Mouse (Mus musculus) limb, embryonic 11.5 days (tissue): Measurements from ENCODE around the gene Dnph1. TPM values are rescaled to one million over a fixed set of nuclear protein-coding genes. Genes with fewer than 3 reads are reported as not detected.
A peak's percentile ranks its signal among the peaks of the same experiment; 100 is the strongest.

Experiments
- ATAC-seq: fragments of 200-750 bp; cut with Nextera tagmentation; 2 replicates; pipeline ENCODE4 v1.8.0; 2017; ENCODE audit warnings: low read depth; ENCODE audit not compliant: insufficient number of reproducible peaks, low FRiP score, low TSS enrichment
- DNase-seq: peaks from one replicate; pipeline ENCODE4 v3.0.0-alpha.2; 2015; ENCODE audit warnings: low spot score
- H3K27ac ChIP-seq: fragments of 300-500 bp; sonication (generic); replicated peaks from 2 replicates; pipeline ENCODE4 v1.5.1; 2014; ENCODE audit warnings: low read depth, mild to moderate bottlenecking, low read length
- H3K27me3 ChIP-seq: fragments of 300-500 bp; sonication (generic); 2 replicates; pipeline ENCODE4 v1.6.1; 2014; ENCODE audit warnings: mild to moderate bottlenecking, low read length, mixed read lengths; ENCODE audit not compliant: control insufficient read depth, insufficient read depth
- H3K36me3 ChIP-seq: fragments of 300-500 bp; sonication (generic); 2 replicates; pipeline ENCODE4 v1.6.1; 2014; ENCODE audit warnings: mild to moderate bottlenecking, low read length, moderate library complexity, mixed read lengths; ENCODE audit not compliant: control insufficient read depth, insufficient read depth
- H3K4me1 ChIP-seq: fragments of 300-500 bp; sonication (generic); 2 replicates; pipeline ENCODE4 v1.6.1; 2014; ENCODE audit warnings: low read length, mixed read lengths; ENCODE audit not compliant: control insufficient read depth, insufficient read depth
- H3K4me2 ChIP-seq: fragments of 300-500 bp; sonication (generic); 2 replicates; pipeline ENCODE4 v1.6.1; 2014; ENCODE audit warnings: low read depth, mild to moderate bottlenecking, moderate library complexity; ENCODE audit not compliant: severe bottlenecking
- H3K4me3 ChIP-seq: fragments of 300-500 bp; sonication (generic); 2 replicates; pipeline ENCODE4 v1.5.1; 2014; ENCODE audit warnings: low read depth, low read length
- H3K9ac ChIP-seq: fragments of 300-500 bp; sonication (generic); 2 replicates; pipeline ENCODE4 v1.6.1; 2014; ENCODE audit warnings: mild to moderate bottlenecking, low read length
- H3K9me3 ChIP-seq: fragments of 300-500 bp; sonication (generic); 2 replicates; pipeline ENCODE4 v1.6.1; 2016; ENCODE audit warnings: low read length; ENCODE audit not compliant: control insufficient read depth
- WGBS: fragments of 180-500 bp; shearing (Covaris S2); extraction: QIAGEN DNeasy Blood & Tissue Kit; methylation state at CpG from one replicate; pipeline ENCODE4 v1.1.7; 2014; 5-methylcytosine and 5-hydroxymethylcytosine counted together
- polyA plus RNA-seq: library from polyadenylated mRNA; unstranded; fragments of >200 nt; fragmentation: Nextera tagmentation; extraction: Ambion mirVana; gene quantifications from 2 replicates; pipeline ENCODE4 v1.2.1, GENCODE M21; 2014

Dnph1 gene
- polyA plus RNA-seq, 1 experiment from 2014 or later = 59.7 TPM

DNA sequence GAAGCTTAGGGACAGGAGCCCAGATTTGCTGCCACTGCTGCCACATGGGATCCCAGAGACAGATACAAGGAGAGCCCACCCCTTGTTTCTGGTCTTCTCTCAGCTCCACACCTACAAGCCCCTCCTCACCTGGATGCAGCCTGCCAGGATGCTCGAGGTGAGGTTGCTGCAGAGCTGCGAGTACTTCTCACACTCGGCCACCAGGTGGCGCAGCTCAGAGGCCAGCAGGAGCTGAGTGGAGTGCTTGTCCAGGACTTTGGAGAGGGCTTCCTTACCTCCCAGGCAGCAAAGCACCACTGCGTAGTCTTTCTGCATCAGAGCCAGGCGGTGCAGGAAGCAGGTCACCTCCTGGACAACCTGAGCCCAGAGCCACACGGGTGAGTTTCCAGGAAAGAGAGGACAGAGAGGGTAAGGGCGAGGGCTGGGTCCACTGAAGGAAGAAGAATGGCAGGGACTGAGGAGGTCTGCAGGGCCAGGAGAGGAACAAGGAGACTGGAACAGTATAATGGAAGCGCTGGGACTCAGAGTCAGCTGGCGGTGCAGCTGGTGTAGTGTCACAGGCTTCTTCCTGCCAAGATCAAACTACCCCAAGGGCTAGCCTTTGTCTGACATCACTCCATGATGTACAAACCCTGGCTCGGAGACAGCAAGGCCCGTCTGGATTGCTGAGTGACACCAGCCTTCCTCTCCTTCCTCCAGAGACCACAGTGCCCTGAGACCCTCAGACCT lies 29.2 kb downstream of the Dnph1 start:
- Histone ChIP-seq H3K4me3 (0 out of 2 replicates have a peak overlapping the region, but pooled peaks have one; percentile 5), H3K4me2 (peak overlapping the region; percentile 3; the same call in 1 of the 2 replicates), H3K27me3 (peaks cover 6% of the 10 kb centered on the region; the same call in 1 of the 2 replicates), H3K27ac (no peak overlapping the region), H3K36me3 (no peaks in the 10 kb centered on the region), H3K9me3 (no peaks in the 10 kb centered on the region), H3K4me1 (no peaks in the 10 kb centered on the region), H3K9ac (no peak overlapping the region)
- 41% methylated on average over 12 of the region's 12 CpGs for WGBS
- ATAC-seq = no peak; the same call in 1 of the 2 replicates
- peak; percentile 91 for DNase-seq

GRCm38 (mm10) chr17:46543661-46544060 lies 47.1 kb downstream of the Dnph1 start:
- ATAC-seq (no peak), DNase-seq (no peak)
- Histone ChIP-seq H3K4me2 (no peak overlapping the region), H3K9me3 (no peaks in the 10 kb centered on the region), H3K27me3 (no peaks in the 10 kb centered on the region), H3K9ac (0 out of 2 replicates have a peak overlapping the region, but pooled peaks have one; percentile 7), H3K27ac (no peak overlapping the region), H3K36me3 (peaks cover 4% of the 10 kb centered on the region), H3K4me3 (no peak overlapping the region), H3K4me1 (peaks cover 20% of the 10 kb centered on the region)
- 92% methylated on average over 12 of the region's 12 CpGs for WGBS

DNA sequence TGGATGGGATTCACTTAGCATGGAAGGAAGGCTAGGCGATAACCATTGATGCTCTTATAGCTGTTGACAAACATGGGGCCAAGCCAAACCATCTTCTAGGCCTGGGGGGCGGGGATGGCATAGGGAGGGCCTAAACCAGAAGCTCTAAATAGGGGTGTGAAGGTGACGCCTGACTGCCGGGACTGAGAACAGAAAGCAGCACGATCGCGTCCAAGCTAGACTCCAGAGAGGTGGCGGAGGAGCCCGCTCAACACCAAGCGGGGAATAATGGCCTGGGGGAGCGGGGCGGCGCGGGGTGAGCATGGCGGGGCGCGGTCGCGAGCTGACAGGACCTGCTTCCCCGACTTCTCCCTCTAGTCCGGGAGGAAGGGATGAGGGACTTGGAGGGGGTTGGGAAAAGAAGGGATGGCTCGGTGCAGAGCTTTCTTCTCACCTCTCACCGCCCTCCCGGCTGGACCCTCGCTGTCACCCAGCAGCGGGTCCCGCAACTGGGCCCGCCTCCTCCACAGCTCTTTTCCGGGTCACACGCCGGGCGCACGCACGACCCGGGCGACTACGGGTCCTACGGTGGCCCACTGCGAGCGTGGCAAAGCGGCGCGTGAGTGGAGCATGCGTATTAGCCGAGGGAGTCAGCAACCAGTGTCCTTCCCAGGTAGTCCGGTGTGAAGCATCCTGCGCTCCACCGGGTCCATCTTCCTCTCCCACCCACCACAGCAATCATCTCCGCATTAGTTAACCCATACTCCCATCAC lies 49.5 kb downstream of the Dnph1 start, which contains the start of gene Cul9:
Gene Cul9 (minus strand): TSS at position 576 of the 752 bp plus-strand sequence.
- no peaks in the 10 kb centered on the region for H3K9me3 ChIP-seq
- H3K27me3 ChIP-seq = no peaks in the 10 kb centered on the region
- peaks cover 14% of the 10 kb centered on the region for H3K36me3 ChIP-seq
- ATAC-seq (no peak; the same call in 1 of the 2 replicates), DNase-seq (peak; percentile 73)
- WGBS = 1% methylated on average over 47 of the region's 49 CpGs
- no peak within 1 kb of the TSS for H3K27ac ChIP-seq
- H3K9ac ChIP-seq = peak within 1 kb of the TSS; percentile 32
- peaks cover 22% of the 10 kb centered on the region for H3K4me1 ChIP-seq
- peak within 1 kb of the TSS; percentile 46 for H3K4me3 ChIP-seq
- peak within 1 kb of the TSS; percentile 53 for H3K4me2 ChIP-seq

DNA sequence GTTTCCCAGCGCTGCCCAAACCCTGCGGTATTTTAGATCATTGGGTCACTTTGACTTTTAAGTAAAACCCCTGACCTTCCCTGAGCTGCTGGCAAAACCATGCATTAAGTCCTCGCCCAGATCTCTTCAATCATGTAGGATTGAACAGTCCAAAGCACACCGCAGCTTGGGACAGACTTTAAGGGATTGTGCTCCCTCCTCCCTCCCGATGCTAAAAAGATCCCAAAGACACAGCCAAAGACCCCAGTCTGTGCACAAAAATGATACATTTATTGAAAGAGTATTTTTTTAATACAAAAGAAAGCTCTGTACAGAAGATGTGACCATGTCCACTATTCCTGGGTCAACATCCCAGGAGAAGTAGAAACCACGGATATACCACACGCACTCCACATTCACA lies 50.1 kb downstream of the Dnph1 start:
- no peak for ATAC-seq
- Histone ChIP-seq H3K4me3 (peak overlapping the region; percentile 46), H3K4me1 (peaks cover 22% of the 10 kb centered on the region), H3K36me3 (peaks cover 17% of the 10 kb centered on the region), H3K4me2 (peak overlapping the region; percentile 53), H3K9ac (peak overlapping the region; percentile 32; the same call in 1 of the 2 replicates), H3K9me3 (no peaks in the 10 kb centered on the region), H3K27me3 (no peaks in the 10 kb centered on the region), H3K27ac (no peak overlapping the region)
- WGBS = 4% methylated on average over 7 of the region's 7 CpGs
- DNase-seq = no peak

GRCm38 (mm10) chr17:46546995-46547394 lies 50.5 kb downstream of the Dnph1 start:
- DNase-seq = no peak
- Histone ChIP-seq H3K4me2 (peak overlapping the region; percentile 53; the same call in 1 of the 2 replicates), H3K27me3 (no peaks in the 10 kb centered on the region), H3K9ac (no peak overlapping the region), H3K4me3 (peak overlapping the region; percentile 46), H3K27ac (no peak overlapping the region), H3K36me3 (peaks cover 20% of the 10 kb centered on the region), H3K9me3 (no peaks in the 10 kb centered on the region), H3K4me1 (peaks cover 22% of the 10 kb centered on the region)
- WGBS = 8% methylated on average over 8 of the region's 8 CpGs
- no peak for ATAC-seq

- Histone ChIP-seq H3K27ac (no peak overlapping the region), H3K9ac (no peak overlapping the region), H3K4me1 (peaks cover 26% of the 10 kb centered on the region), H3K4me2 (no peak overlapping the region), H3K27me3 (no peaks in the 10 kb centered on the region), H3K9me3 (no peaks in the 10 kb centered on the region), H3K4me3 (no peak overlapping the region), H3K36me3 (peaks cover 21% of the 10 kb centered on the region)
- DNase-seq (no peak), ATAC-seq (no peak)
- WGBS = 21% methylated on average over 3 of the region's 3 CpGs
These were observed 51.4 kb downstream of the Dnph1 start for GRCm38 (mm10) chr17:46547923-46548322.

- Histone ChIP-seq H3K4me1 (peaks cover 34% of the 10 kb centered on the region), H3K4me2 (no peak overlapping the region)
- DNase-seq = no peak
These were observed 52.2 kb downstream of the Dnph1 start for GRCm38 (mm10) chr17:46548741-46549140.

GRCm38 (mm10) chr17:46549193-46549592 lies 52.7 kb downstream of the Dnph1 start:
- Histone ChIP-seq H3K4me1 (peaks cover 39% of the 10 kb centered on the region), H3K27ac (no peak overlapping the region), H3K9ac (no peak overlapping the region), H3K4me3 (no peak overlapping the region; the same call in 1 of the 2 replicates), H3K9me3 (no peaks in the 10 kb centered on the region), H3K27me3 (no peaks in the 10 kb centered on the region), H3K4me2 (no peak overlapping the region), H3K36me3 (peaks cover 21% of the 10 kb centered on the region)
- DNase-seq (peak; percentile 84), ATAC-seq (no peak)
- WGBS = 25% methylated on average over 8 of the region's 8 CpGs

More at GRCm38 (mm10) chr17:46548741-46549140, 52.2 kb downstream of the Dnph1 start:
- H3K27ac ChIP-seq = no peak overlapping the region
- whole genome bisulfite sequencing = 64% methylated on average over 11 of the region's 11 CpGs
- no peak overlapping the region for H3K9ac ChIP-seq
- ATAC-seq = no peak
- H3K36me3 ChIP-seq = peaks cover 21% of the 10 kb centered on the region
- H3K27me3 ChIP-seq = no peaks in the 10 kb centered on the region
- H3K4me3 ChIP-seq = peak overlapping the region; percentile 1; the same call in 1 of the 2 replicates
- no peaks in the 10 kb centered on the region for H3K9me3 ChIP-seq
